In the genomic region with DNA sequence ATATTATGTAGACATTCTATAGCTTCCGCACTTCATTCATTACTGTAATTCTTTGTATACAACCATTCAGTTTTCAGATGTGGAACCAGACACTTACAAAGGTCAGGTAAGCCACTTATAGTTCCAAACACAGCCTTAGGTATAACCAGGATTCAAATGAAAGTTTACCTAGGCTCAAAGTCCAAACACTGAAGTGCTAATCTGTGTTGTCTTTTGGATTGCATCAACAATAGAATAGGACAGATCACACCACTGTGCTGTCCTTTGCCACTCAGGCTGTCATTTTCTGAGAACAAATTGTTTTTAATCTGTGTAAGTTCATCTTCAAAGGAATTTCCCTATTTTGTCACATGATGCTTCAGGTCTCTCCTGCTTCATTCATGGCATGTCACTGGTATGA, we compare ENCODE assay signal across 22 mouse cellular contexts.
DNase-seq lines count a peak whose midpoint lies in the region; ATAC-seq and TF ChIP-seq lines count a peak whose summit lies in the region.
"Had no signal": no experiment of that assay in that cellular context is flagged by ENCODE, and none has a peak within 500 bp of the region (broad histone marks: within the 10 kb centered on the region; RNA-seq: fewer than 3 reads in every experiment).

No protein-coding gene starts in this region.

- no peak overlapping the region for H3K4me3 ChIP-seq in liver, postnatal 0 days (ENCODE audit: low read depth, low read length)
- no peak overlapping the region for H3K4me3 ChIP-seq in liver, embryonic 11.5 days (ENCODE audit: low read depth, low read length)
- no peak overlapping the region for H3K4me3 ChIP-seq in intestine, embryonic 16.5 days (ENCODE audit: low read length)
- H3K4me3 ChIP-seq: embryonic facial prominence, embryonic 13.5 days; embryonic facial prominence, embryonic 15.5 days; erythroblast, embryonic 14.5 days; forebrain, embryonic 10.5 days; forebrain, embryonic 12.5 days had no signal

- no peaks in the 10 kb centered on the region for H3K9me3 ChIP-seq in liver, postnatal 0 days (ENCODE audit: low read length)
- H3K9me3 ChIP-seq in liver, embryonic 11.5 days (ENCODE audit: control insufficient read depth, low read length): no peaks in the 10 kb centered on the region
- H3K9me3 ChIP-seq in intestine, embryonic 16.5 days (ENCODE audit: control insufficient read depth, low read length): no peaks in the 10 kb centered on the region
- H3K9me3 ChIP-seq: embryonic facial prominence, embryonic 13.5 days; embryonic facial prominence, embryonic 15.5 days; forebrain, embryonic 10.5 days; forebrain, embryonic 12.5 days had no signal

- H3K27ac ChIP-seq in liver, postnatal 0 days (ENCODE audit: low read depth): no peak overlapping the region
- no peak overlapping the region for H3K27ac ChIP-seq in liver, embryonic 11.5 days (ENCODE audit: low read depth, low read length)
- H3K27ac ChIP-seq in intestine, embryonic 16.5 days (ENCODE audit: low read length): no peak overlapping the region
- H3K27ac ChIP-seq: embryonic facial prominence, embryonic 13.5 days; embryonic facial prominence, embryonic 15.5 days; forebrain, embryonic 10.5 days; forebrain, embryonic 12.5 days had no signal

- ATAC-seq in liver, postnatal 0 days: peak; percentile 78
- no peak for ATAC-seq in liver, embryonic 11.5 days (replicated peaks; ENCODE audit: low FRiP score)
- ATAC-seq in intestine, embryonic 16.5 days: peak; percentile 70
- ATAC-seq: forebrain, embryonic 14.5 days; forebrain, embryonic 16.5 days had no signal

- no peak for TF ChIP-seq CTCF in liver, postnatal 0 days (IDR thresholded peaks at IDR 0.05; ENCODE audit: low read depth)

- no peak overlapping the region for H3K9ac ChIP-seq in liver, postnatal 0 days (replicated peaks)
- no peak overlapping the region for H3K9ac ChIP-seq in liver, embryonic 11.5 days (ENCODE audit: low read depth, low read length)
- no peak overlapping the region for H3K9ac ChIP-seq in intestine, embryonic 16.5 days (ENCODE audit: low read depth, low read length)
- H3K9ac ChIP-seq: embryonic facial prominence, embryonic 13.5 days; embryonic facial prominence, embryonic 15.5 days; forebrain, embryonic 12.5 days had no signal

- no peak for DNase-seq in liver, postnatal 0 days
- no peak for DNase-seq in liver, embryonic 11.5 days (ENCODE audit: low spot score)
- no peak for DNase-seq in left cerebral cortex, postnatal 10 days (ENCODE audit: extremely low spot score in 1 of 2, low spot score in 2 of 2)
- DNase-seq in urinary bladder, postnatal 4 days (ENCODE audit: low spot score in 2 of 2): no peak
- DNase-seq: adrenal gland, adult 2 months; adrenal gland, postnatal 10 days; adrenal gland, postnatal 25 days; cerebellum, adult 11 months; cerebellum, adult 18-20 months; cerebellum, adult 8-10 months; cerebellum, adult 9-11 months; cerebellum, postnatal 14 days; cerebellum, postnatal 36 days; embryo, embryonic 11 days had no signal

- no peak for TF ChIP-seq EP300 in liver, postnatal 0 days (IDR thresholded peaks at IDR 0.05; ENCODE audit: low read depth)

- no peaks in the 10 kb centered on the region for H3K27me3 ChIP-seq in liver, postnatal 0 days (ENCODE audit: insufficient read depth, low read length)
- no peaks in the 10 kb centered on the region for H3K27me3 ChIP-seq in liver, embryonic 11.5 days (replicated peaks; ENCODE audit: control insufficient read depth, insufficient read depth, low read length)
- no peaks in the 10 kb centered on the region for H3K27me3 ChIP-seq in intestine, embryonic 16.5 days (replicated peaks; ENCODE audit: control insufficient read depth, insufficient read depth, low read length)
- H3K27me3 ChIP-seq: embryonic facial prominence, embryonic 13.5 days; embryonic facial prominence, embryonic 15.5 days had no signal

- intact Hi-C loops in left cerebral cortex, postnatal 10 days (cut with DNase I): no loop called here

- H3K36me3 ChIP-seq in liver, postnatal 0 days (replicated peaks; ENCODE audit: insufficient read depth, low read length): no peaks in the 10 kb centered on the region
- H3K36me3 ChIP-seq in liver, embryonic 11.5 days (ENCODE audit: control insufficient read depth, insufficient read depth, low read length): no peaks in the 10 kb centered on the region
- H3K36me3 ChIP-seq in intestine, embryonic 16.5 days (ENCODE audit: control insufficient read depth, insufficient read depth, low read length): no peaks in the 10 kb centered on the region
- H3K36me3 ChIP-seq: embryonic facial prominence, embryonic 13.5 days; embryonic facial prominence, embryonic 15.5 days; forebrain, embryonic 10.5 days; forebrain, embryonic 12.5 days had no signal

- no peak overlapping the region for H3K4me2 ChIP-seq in liver, postnatal 0 days (ENCODE audit: low read depth, low read length)
- no peak overlapping the region for H3K4me2 ChIP-seq in liver, embryonic 11.5 days
- no peak overlapping the region for H3K4me2 ChIP-seq in intestine, embryonic 16.5 days (ENCODE audit: low read depth, low read length)
- H3K4me2 ChIP-seq: embryonic facial prominence, embryonic 13.5 days; embryonic facial prominence, embryonic 15.5 days; forebrain, embryonic 12.5 days had no signal

- no peaks in the 10 kb centered on the region for H3K4me1 ChIP-seq in liver, postnatal 0 days (ENCODE audit: insufficient read depth)
- no peaks in the 10 kb centered on the region for H3K4me1 ChIP-seq in liver, embryonic 11.5 days (replicated peaks; ENCODE audit: control insufficient read depth, insufficient read depth, low read length)
- no peaks in the 10 kb centered on the region for H3K4me1 ChIP-seq in intestine, embryonic 16.5 days (ENCODE audit: control insufficient read depth, insufficient read depth, low read length)
- H3K4me1 ChIP-seq: embryonic facial prominence, embryonic 13.5 days; embryonic facial prominence, embryonic 15.5 days; forebrain, embryonic 10.5 days; forebrain, embryonic 12.5 days had no signal

- 92% methylated on average over 1 of the region's 1 CpGs for WGBS in liver, postnatal 0 days (ENCODE audit: insufficient replicate concordance)
- WGBS in liver, embryonic 11.5 days: 93% methylated on average over 1 of the region's 1 CpGs
- 94% methylated on average over 1 of the region's 1 CpGs for WGBS in intestine, embryonic 16.5 days
